In genomic region chr11:20780312-20780711, GRCm38 (mm10) we compare ENCODE assay signal across 17 mouse cellular contexts.
"Had no signal": no experiment of that assay in that cellular context is flagged by ENCODE, and none has a peak within 500 bp of the region (broad histone marks: within the 10 kb centered on the region; RNA-seq: fewer than 3 reads in every experiment).

No protein-coding gene starts in this region.

- DNase-seq: liver, postnatal 0 days; lung, adult 2 months; lung, postnatal 14 days; lung, postnatal 36 days; right cerebral cortex, postnatal 14 days; thymus, adult 2 months; thymus, postnatal 25 days; thymus, postnatal 4 days had no signal

- H3K27ac ChIP-seq: lung, embryonic 15.5 days; macrophage; midbrain, embryonic 13.5 days; midbrain, embryonic 15.5 days; neural tube, embryonic 12.5 days; stomach, embryonic 15.5 days; stomach, postnatal 0 days had no signal

- H3K9me3 ChIP-seq: midbrain, embryonic 15.5 days; stomach, embryonic 15.5 days had no signal

- H3K4me2 ChIP-seq: lung, embryonic 15.5 days; midbrain, embryonic 11.5 days; midbrain, embryonic 13.5 days; midbrain, embryonic 15.5 days; neural tube, embryonic 12.5 days; stomach, embryonic 15.5 days had no signal

- H3K4me1 ChIP-seq: lung, embryonic 15.5 days; midbrain, embryonic 13.5 days; midbrain, embryonic 15.5 days; neural tube, embryonic 12.5 days; stomach, embryonic 15.5 days had no signal

- H3K36me3 ChIP-seq: lung, embryonic 15.5 days; midbrain, embryonic 13.5 days; midbrain, embryonic 15.5 days; neural tube, embryonic 12.5 days; stomach, embryonic 15.5 days had no signal

- ATAC-seq: liver, postnatal 0 days; lung, postnatal 0 days; midbrain, embryonic 13.5 days; midbrain, embryonic 15.5 days had no signal

- H3K4me3 ChIP-seq: lung, embryonic 15.5 days; midbrain, embryonic 13.5 days; midbrain, embryonic 15.5 days; neural tube, embryonic 12.5 days; stomach, embryonic 15.5 days had no signal

- H3K27me3 ChIP-seq: lung, embryonic 15.5 days; midbrain, embryonic 13.5 days; midbrain, embryonic 15.5 days; neural tube, embryonic 12.5 days; stomach, embryonic 15.5 days had no signal

- H3K9ac ChIP-seq: liver, postnatal 0 days; lung, embryonic 15.5 days; midbrain, embryonic 13.5 days; midbrain, embryonic 15.5 days; neural tube, embryonic 12.5 days; stomach, embryonic 15.5 days had no signal
